Mouse (Mus musculus) intestine, postnatal 0 days (tissue): Measurements from ENCODE around the gene Foxl2. TPM values are rescaled to one million over a fixed set of nuclear protein-coding genes. Genes with fewer than 3 reads are reported as not detected.

Source experiments
- ATAC-seq: fragments of 200-750 bp; cut with Nextera tagmentation; 2 replicates; pipeline ENCODE4 v1.8.0; 2017; ENCODE audit warnings: mild to moderate bottlenecking, moderate TSS enrichment, moderate library complexity
- H3K27ac ChIP-seq: fragments of 300-500 bp; sonication (generic); 2 replicates; pipeline ENCODE4 v1.5.1; 2014; ENCODE audit warnings: mild to moderate bottlenecking, low read depth, low read length, moderate library complexity
- H3K27me3 ChIP-seq: fragments of 300-500 bp; sonication (generic); replicated peaks from 2 replicates; pipeline ENCODE4 v1.6.1; 2014; ENCODE audit warnings: low read length, mixed read lengths; ENCODE audit not compliant: control insufficient read depth, insufficient read depth
- H3K36me3 ChIP-seq: fragments of 300-500 bp; sonication (generic); 2 replicates; pipeline ENCODE4 v1.6.1; 2014; ENCODE audit warnings: mild to moderate bottlenecking, moderate library complexity; ENCODE audit not compliant: control insufficient read depth, insufficient read depth
- H3K4me1 ChIP-seq: fragments of 300-500 bp; sonication (generic); replicated peaks from 2 replicates; pipeline ENCODE4 v1.6.1; 2014; ENCODE audit warnings: antibody characterized with exemption, low read length, mixed read lengths; ENCODE audit not compliant: control insufficient read depth, insufficient read depth
- H3K4me2 ChIP-seq: fragments of 300-500 bp; sonication (generic); replicated peaks from 2 replicates; pipeline ENCODE4 v1.6.1; 2014; ENCODE audit warnings: low read depth, mild to moderate bottlenecking, moderate library complexity
- H3K4me3 ChIP-seq: fragments of 300-500 bp; sonication (generic); 2 replicates; pipeline ENCODE4 v1.5.1; 2014; ENCODE audit warnings: low read depth, low read length
- H3K9ac ChIP-seq: fragments of 300-500 bp; sonication (generic); 2 replicates; pipeline ENCODE4 v1.6.1; 2014; ENCODE audit warnings: mild to moderate bottlenecking, low read depth, low read length
- H3K9me3 ChIP-seq: fragments of 300-500 bp; sonication (generic); 2 replicates; pipeline ENCODE4 v1.6.1; 2016; ENCODE audit warnings: mixed run types; ENCODE audit not compliant: control insufficient read depth
- CTCF ChIP-seq: sonication (generic); IDR thresholded peaks from 2 replicates; pipeline ENCODE4 v1.5.1; 2016; ENCODE audit warnings: low read depth, mild to moderate bottlenecking, control low read depth, antibody characterized with exemption, moderate library complexity
- WGBS: fragments of 180-500 bp; shearing (Covaris S2); extraction: QIAGEN DNeasy Blood & Tissue Kit; methylation state at CpG from one replicate; pipeline ENCODE4 v1.1.7; 2014; 5-methylcytosine and 5-hydroxymethylcytosine counted together
- polyA plus RNA-seq: library from polyadenylated mRNA; unstranded; fragments of >200 nt; fragmentation: Nextera tagmentation; extraction: Ambion mirVana; gene quantifications from 2 replicates; pipeline ENCODE4 v1.2.1, GENCODE M21; 2015

Gene Foxl2
- polyA plus RNA-seq, 1 experiment from 2014 or later = not detected

- 27% methylated on average over 16 of the region's 16 CpGs for WGBS
- TF ChIP-seq CTCF = no peak
- ATAC-seq = no peak
- Histone ChIP-seq H3K27me3 (no peaks in the 10 kb centered on the region), H3K4me3 (no peak overlapping the region), H3K36me3 (no peaks in the 10 kb centered on the region), H3K9me3 (no peaks in the 10 kb centered on the region), H3K4me1 (no peaks in the 10 kb centered on the region), H3K27ac (no peak overlapping the region), H3K9ac (no peak overlapping the region), H3K4me2 (no peak overlapping the region)
Measured at GRCm38 (mm10) chr9:98935190-98935909, 19.7 kb upstream of the Foxl2 start.

GRCm38 (mm10) chr9:98939290-98939689 is 15.8 kb upstream of the Foxl2 start:
- H3K4me3 ChIP-seq = no peak overlapping the region
- H3K4me2 ChIP-seq = no peak overlapping the region
- no peak overlapping the region for H3K27ac ChIP-seq
- H3K27me3 ChIP-seq = no peaks in the 10 kb centered on the region; the same call in 1 of the 2 replicates
- H3K9ac ChIP-seq = no peak overlapping the region
- TF ChIP-seq CTCF = peak; percentile 50
- no peaks in the 10 kb centered on the region for H3K36me3 ChIP-seq
- 17% methylated on average over 2 of the region's 2 CpGs for WGBS
- ATAC-seq = no peak
- H3K9me3 ChIP-seq = no peaks in the 10 kb centered on the region
- no peaks in the 10 kb centered on the region for H3K4me1 ChIP-seq

GRCm38 (mm10) chr9:98952171-98953050 is 2.7 kb upstream of the Foxl2 start:
- no peak overlapping the region for H3K9ac ChIP-seq
- H3K27me3 ChIP-seq = peaks cover 78% of the 10 kb centered on the region
- 2% methylated on average over 40 of the region's 40 CpGs for WGBS
- H3K9me3 ChIP-seq = no peaks in the 10 kb centered on the region
- ATAC-seq = no peak
- TF ChIP-seq CTCF = peak; percentile 18; the same call in 1 of the 2 replicates
- H3K4me3 ChIP-seq = no peak overlapping the region
- H3K4me1 ChIP-seq = no peaks in the 10 kb centered on the region
- no peak overlapping the region for H3K27ac ChIP-seq
- H3K4me2 ChIP-seq = no peak overlapping the region
- H3K36me3 ChIP-seq = no peaks in the 10 kb centered on the region

- Histone ChIP-seq H3K4me2 (no peak overlapping the region), H3K27me3 (peaks cover 87% of the 10 kb centered on the region)
- 6% methylated on average over 4 of the region's 4 CpGs for WGBS
Measured at GRCm38 (mm10) chr9:98953291-98953690, 1.8 kb upstream of the Foxl2 start.

GRCm38 (mm10) chr9:98953830-98954229 is 1.3 kb upstream of the Foxl2 start:
- no peak for TF ChIP-seq CTCF
- Histone ChIP-seq H3K9me3 (no peaks in the 10 kb centered on the region), H3K27me3 (peaks cover 89% of the 10 kb centered on the region), H3K27ac (no peak overlapping the region), H3K4me3 (no peak overlapping the region), H3K36me3 (no peaks in the 10 kb centered on the region), H3K9ac (no peak overlapping the region), H3K4me2 (no peak overlapping the region), H3K4me1 (no peaks in the 10 kb centered on the region)
- ATAC-seq = no peak
- WGBS = 6% methylated on average over 9 of the region's 9 CpGs

More at GRCm38 (mm10) chr9:98953291-98953690, 1.8 kb upstream of the Foxl2 start:
- no peak for TF ChIP-seq CTCF
- Histone ChIP-seq H3K9me3 (no peaks in the 10 kb centered on the region), H3K4me3 (no peak overlapping the region), H3K27ac (no peak overlapping the region), H3K4me1 (no peaks in the 10 kb centered on the region), H3K36me3 (no peaks in the 10 kb centered on the region), H3K9ac (no peak overlapping the region)
- ATAC-seq = no peak

GRCm38 (mm10) chr9:98954391-98955102 is 541 bp upstream of the Foxl2 start:
- Histone ChIP-seq H3K27ac (no peak overlapping the region), H3K9ac (no peak overlapping the region), H3K4me2 (peak overlapping the region; percentile 62), H3K36me3 (no peaks in the 10 kb centered on the region), H3K4me1 (no peaks in the 10 kb centered on the region), H3K9me3 (no peaks in the 10 kb centered on the region), H3K4me3 (peak overlapping the region; percentile 33), H3K27me3 (peaks cover 95% of the 10 kb centered on the region)
- 2% methylated on average over 33 of the region's 33 CpGs for WGBS
- no peak for ATAC-seq
- no peak for TF ChIP-seq CTCF
